Mouse (Mus musculus) thymus, adult 2 months (tissue): ENCODE measurements around the gene Adamts13. TPM values are rescaled to one million over a fixed set of nuclear protein-coding genes. Genes with fewer than 3 reads are reported as not detected.

ENCODE experiments used
- DNase-seq: peaks from one replicate; pipeline ENCODE4 v3.0.0; 2021
- H3K27ac ChIP-seq: fragments of 200-500 bp; 2 replicates; pipeline ENCODE4 v1.5.1; 2012; ENCODE audit warnings: low read length, control low read depth; ENCODE audit not compliant: control insufficient read depth, insufficient read depth
- H3K27me3 ChIP-seq: fragments of 200-500 bp; 2 replicates; pipeline ENCODE4 v1.6.1; 2012; ENCODE audit warnings: mild to moderate bottlenecking, low read length, moderate library complexity, mixed read lengths; ENCODE audit not compliant: control insufficient read depth, insufficient read depth
- H3K36me3 ChIP-seq: fragments of 200-500 bp; 2 replicates; pipeline ENCODE4 v1.6.1; 2012; ENCODE audit warnings: mild to moderate bottlenecking, low read length, moderate library complexity; ENCODE audit not compliant: control insufficient read depth, insufficient read depth
- H3K4me1 ChIP-seq: fragments of 200-500 bp; replicated peaks from 2 replicates; pipeline ENCODE4 v1.6.1; 2012; ENCODE audit warnings: low read length; ENCODE audit not compliant: control insufficient read depth, insufficient read depth
- H3K4me3 ChIP-seq: fragments of 200-500 bp; 2 replicates; pipeline ENCODE4 v1.5.1; 2012; ENCODE audit warnings: mild to moderate bottlenecking, low read length, control low read depth, moderate library complexity; ENCODE audit not compliant: control insufficient read depth, insufficient read depth
- CTCF ChIP-seq: fragments of 200-500 bp; IDR thresholded peaks from 2 replicates; pipeline ENCODE4 v1.5.1; 2012; ENCODE audit warnings: mild to moderate bottlenecking, control low read depth, low read length, moderate library complexity, borderline replicate concordance; ENCODE audit not compliant: control insufficient read depth, poor library complexity, insufficient read depth; ENCODE audit errors: extremely low read depth
- POLR2A ChIP-seq: fragments of 200-500 bp; IDR thresholded peaks from 2 replicates; pipeline ENCODE4 v1.6.1; 2012; ENCODE audit warnings: mild to moderate bottlenecking, low read length, control low read depth, moderate library complexity; ENCODE audit not compliant: control insufficient read depth, poor library complexity, insufficient read depth; ENCODE audit errors: extremely low read depth
- WGBS: fragments of 180-500 bp; shearing (Covaris S2); methylation state at CpG from one replicate; pipeline ENCODE4 v1.1.7; 2018; 5-methylcytosine and 5-hydroxymethylcytosine counted together
- polyA plus RNA-seq: library from polyadenylated mRNA; depleted of rRNA; stranded (reverse); fragments of >200 nt; gene quantifications from 2 replicates; pipeline ENCODE4 v1.2.3, GENCODE M21; 2012

The Adamts13 gene
- polyA plus RNA-seq, 1 experiment: 1.2 TPM

GRCm38 (mm10) chr2:26935286-26935685 is 37.9 kb upstream of the Adamts13 start:
- Histone ChIP-seq H3K27me3 (no peaks in the 10 kb centered on the region), H3K36me3 (no peaks in the 10 kb centered on the region), H3K4me3 (no peak overlapping the region), H3K4me1 (peaks cover 38% of the 10 kb centered on the region), H3K27ac (peak overlapping the region; percentile 78)
- TF ChIP-seq CTCF: no peak
- DNase-seq: peak; percentile 43
- 12% methylated on average over 2 of the region's 2 CpGs for WGBS

- no peaks in the 10 kb centered on the region for H3K36me3 ChIP-seq
- 3% methylated on average over 1 of the region's 1 CpGs for WGBS
- no peaks in the 10 kb centered on the region for H3K27me3 ChIP-seq
- peak; percentile 55 for DNase-seq
- peak overlapping the region; percentile 75 for H3K27ac ChIP-seq
- H3K4me1 ChIP-seq: peaks cover 32% of the 10 kb centered on the region
- no peak overlapping the region for H3K4me3 ChIP-seq
- TF ChIP-seq CTCF (no peak), POLR2A (no peak)
These were observed 36.8 kb upstream of the Adamts13 start for GRCm38 (mm10) chr2:26936425-26936824.

- no peaks in the 10 kb centered on the region for H3K27me3 ChIP-seq
- 48% methylated on average over 5 of the region's 5 CpGs for WGBS
- DNase-seq: no peak
- H3K36me3 ChIP-seq: no peaks in the 10 kb centered on the region
- TF ChIP-seq CTCF: 0 out of 2 replicates have a peak, but pooled peaks have one; percentile 16
- no peak for TF ChIP-seq POLR2A
- no peak overlapping the region for H3K27ac ChIP-seq
- peaks cover 3% of the 10 kb centered on the region for H3K4me1 ChIP-seq
- H3K4me3 ChIP-seq: no peak overlapping the region
These were observed 31.7 kb upstream of the Adamts13 start for GRCm38 (mm10) chr2:26941539-26941938.

GRCm38 (mm10) chr2:26943253-26943652 is 30.0 kb upstream of the Adamts13 start:
- no peaks in the 10 kb centered on the region for H3K4me1 ChIP-seq
- 96% methylated on average over 3 of the region's 3 CpGs for WGBS
- H3K36me3 ChIP-seq: no peaks in the 10 kb centered on the region
- H3K27me3 ChIP-seq: no peaks in the 10 kb centered on the region
- no peak overlapping the region for H3K4me3 ChIP-seq
- no peak overlapping the region for H3K27ac ChIP-seq
- no peak for DNase-seq
- TF ChIP-seq POLR2A (no peak), CTCF (no peak)

- TF ChIP-seq CTCF (no peak), POLR2A (no peak)
- Histone ChIP-seq H3K4me1 (peaks cover 2% of the 10 kb centered on the region; the same call in 1 of the 2 replicates), H3K27ac (no peak overlapping the region), H3K4me3 (no peak overlapping the region), H3K27me3 (no peaks in the 10 kb centered on the region), H3K36me3 (peaks cover 25% of the 10 kb centered on the region)
- 97% methylated on average over 2 of the region's 2 CpGs for WGBS
- DNase-seq: no peak
These were observed 22.8 kb upstream of the Adamts13 start for GRCm38 (mm10) chr2:26950411-26950810.

- Histone ChIP-seq H3K27ac (no peak overlapping the region), H3K4me3 (no peak overlapping the region), H3K36me3 (peaks cover 35% of the 10 kb centered on the region), H3K27me3 (no peaks in the 10 kb centered on the region), H3K4me1 (peaks cover 2% of the 10 kb centered on the region; the same call in 1 of the 2 replicates)
- 95% methylated on average over 8 of the region's 8 CpGs for WGBS
- no peak for DNase-seq
- TF ChIP-seq POLR2A (no peak), CTCF (no peak)
These were observed 21.8 kb upstream of the Adamts13 start for GRCm38 (mm10) chr2:26951346-26951905.

- Histone ChIP-seq H3K36me3 (peaks cover 43% of the 10 kb centered on the region), H3K4me3 (no peak overlapping the region), H3K4me1 (peaks cover 2% of the 10 kb centered on the region; the same call in 1 of the 2 replicates), H3K27ac (no peak overlapping the region), H3K27me3 (no peaks in the 10 kb centered on the region)
- no peak for DNase-seq
- 95% methylated on average over 4 of the region's 4 CpGs for WGBS
- no peak for TF ChIP-seq CTCF
- TF ChIP-seq POLR2A: no peak
These were observed 21.0 kb upstream of the Adamts13 start for GRCm38 (mm10) chr2:26952193-26952592.
